Mouse (Mus musculus) MEL (cell line): ENCODE measurements around the gene Ybx3. TPM values are rescaled to one million over a fixed set of nuclear protein-coding genes. Genes with fewer than 3 reads are reported as not detected.
A peak's percentile ranks its signal among the peaks of the same experiment; 100 is the strongest.

Experiments
- CHD1 ChIP-seq: IDR thresholded peaks from 2 replicates; pipeline ENCODE4 v1.6.1; 2012; ENCODE audit warnings: low read depth, mild to moderate bottlenecking, inconsistent platforms, low read length, improper control_type of control experiment
- CTCF ChIP-seq, 3 experiments: IDR thresholded peaks in 2 of 3; conservative IDR thresholded peaks in 1 of 3; 2 replicates each; pipeline ENCODE4 v1.5.1; 2011 to 2012; ENCODE audit warnings: low read length in 3 of 3, low read depth in 2 of 3, mild to moderate bottlenecking in 2 of 3, improper control_type of control experiment in 1 of 3, inconsistent platforms in 1 of 3, mixed read lengths in 1 of 3, moderate library complexity in 1 of 3; ENCODE audit not compliant: control insufficient read depth in 1 of 3, insufficient read depth in 1 of 3, poor library complexity in 1 of 3, severe bottlenecking in 1 of 3
- E2F4 ChIP-seq: IDR thresholded peaks from 2 replicates; pipeline ENCODE4 v1.6.1; 2011; ENCODE audit warnings: low read depth, low read length, improper control_type of control experiment, borderline replicate concordance
- ETS1 ChIP-seq: IDR thresholded peaks from 2 replicates; pipeline ENCODE4 v1.6.1; 2012; ENCODE audit warnings: low read depth, mild to moderate bottlenecking, inconsistent platforms, low read length, improper control_type of control experiment, moderate library complexity
- GATA1 ChIP-seq: IDR thresholded peaks from 2 replicates; pipeline ENCODE4 v1.6.1; 2011; ENCODE audit warnings: low read depth, low read length, improper control_type of control experiment
- HCFC1 ChIP-seq: IDR thresholded peaks from 2 replicates; pipeline ENCODE4 v1.6.1; 2012; ENCODE audit warnings: low read depth, mild to moderate bottlenecking, inconsistent platforms, low read length, improper control_type of control experiment, moderate library complexity
- JUND ChIP-seq: IDR thresholded peaks from 2 replicates; pipeline ENCODE4 v1.6.1; 2011; ENCODE audit warnings: low read depth, mild to moderate bottlenecking, improper control_type of control experiment, low read length
- KAT2A ChIP-seq: conservative IDR thresholded peaks from 2 replicates; pipeline ENCODE4 v1.6.1; 2012; ENCODE audit warnings: low read depth, low read length, improper control_type of control experiment, inconsistent platforms
- MAZ ChIP-seq: IDR thresholded peaks from 2 replicates; pipeline ENCODE4 v1.6.1; 2012; ENCODE audit warnings: low read depth, mild to moderate bottlenecking, inconsistent platforms, low read length, improper control_type of control experiment
- MEF2A ChIP-seq: IDR thresholded peaks from 2 replicates; pipeline ENCODE4 v1.6.1; 2014; ENCODE audit warnings: low read depth, mild to moderate bottlenecking, inconsistent platforms, low read length, improper control_type of control experiment; ENCODE audit not compliant: poor library complexity, insufficient replicate concordance, severe bottlenecking; ENCODE audit errors: extremely low read depth
- MXI1 ChIP-seq: IDR thresholded peaks from 2 replicates; pipeline ENCODE4 v1.6.1; 2011; ENCODE audit warnings: mild to moderate bottlenecking, low read depth, low read length, improper control_type of control experiment
- MYB ChIP-seq: IDR thresholded peaks from 2 replicates; pipeline ENCODE4 v1.6.1; 2011; ENCODE audit warnings: mild to moderate bottlenecking, low read depth, low read length, improper control_type of control experiment
- MYC ChIP-seq: IDR thresholded peaks from 2 replicates; pipeline ENCODE4 v1.6.1; 2011; ENCODE audit warnings: low read depth, mild to moderate bottlenecking, low read length, improper control_type of control experiment, moderate library complexity
- NELFE ChIP-seq: IDR thresholded peaks from 2 replicates; pipeline ENCODE4 v1.6.1; 2011; ENCODE audit warnings: low read depth, low read length, improper control_type of control experiment
- NRF1 ChIP-seq: IDR thresholded peaks from 2 replicates; pipeline ENCODE4 v1.6.1; 2014; ENCODE audit warnings: low read depth, mild to moderate bottlenecking, inconsistent platforms, low read length, improper control_type of control experiment, moderate library complexity; ENCODE audit not compliant: poor library complexity, insufficient read depth, severe bottlenecking
- SIN3A ChIP-seq: IDR thresholded peaks from 2 replicates; pipeline ENCODE4 v1.6.1; 2012; ENCODE audit warnings: low read length, improper control_type of control experiment, inconsistent platforms
- TBP ChIP-seq: IDR thresholded peaks from 2 replicates; pipeline ENCODE4 v1.8.0; 2011; ENCODE audit warnings: low read depth, low read length, improper control_type of control experiment
- TCF12 ChIP-seq: IDR thresholded peaks from 2 replicates; pipeline ENCODE4 v1.6.1; 2014; ENCODE audit warnings: low read depth, mild to moderate bottlenecking, inconsistent platforms, low read length, improper control_type of control experiment, moderate library complexity
- UBTF ChIP-seq: IDR thresholded peaks from 2 replicates; pipeline ENCODE4 v1.6.1; 2012; ENCODE audit warnings: low read depth, mild to moderate bottlenecking, inconsistent platforms, low read length, improper control_type of control experiment, moderate library complexity, borderline replicate concordance; ENCODE audit not compliant: insufficient read depth
- USF2 ChIP-seq, 2 experiments: IDR thresholded peaks; 2 replicates each; pipeline ENCODE4 v1.6.1; 2011 to 2012; ENCODE audit warnings: improper control_type of control experiment in 2 of 2, low read length in 2 of 2, borderline replicate concordance in 1 of 2, inconsistent platforms in 1 of 2, low read depth in 1 of 2, mild to moderate bottlenecking in 1 of 2; ENCODE audit not compliant: insufficient read depth in 1 of 2
- ZMIZ1 ChIP-seq: IDR thresholded peaks from 2 replicates; pipeline ENCODE4 v1.6.1; 2012; ENCODE audit warnings: low read depth, mild to moderate bottlenecking, inconsistent platforms, low read length, improper control_type of control experiment, moderate library complexity
- polyA plus RNA-seq, 2 experiments: library from polyadenylated mRNA; stranded (reverse) in 1 of 2; unstranded in 1 of 2; fragments of >175 nt in 1 of 2; fragments of >200 nt in 1 of 2; gene quantifications; 2 replicates each; pipeline versions ENCODE4 v1.2.1 to v1.2.4; 2012; ENCODE audit warnings: low replicate concordance in 2 of 2, low read depth in 1 of 2; ENCODE audit not compliant: insufficient read length in 2 of 2, insufficient read depth in 1 of 2, missing spikeins in 1 of 2
- total RNA-seq: library from RNA; depleted of rRNA; stranded (reverse); fragments of 300-350 nt; gene quantifications from 2 replicates; pipeline ENCODE4 v1.2.3, GENCODE M21; 2012

Gene Ybx3
- total and polyA plus RNA-seq, 3 experiments = 105 to 1,042 (median 575) TPM

GRCm38 (mm10) chr6:131387221-131388039 is 846 bp downstream of the Ybx3 start (continued):
- peak; percentile 92 for TF ChIP-seq MXI1
- peak; percentile 85 for TF ChIP-seq TBP
- peak; percentile 93 for TF ChIP-seq MYC
- TF ChIP-seq E2F4 = no peak
- no peak for TF ChIP-seq MEF2A
- TF ChIP-seq USF2 (IDR thresholded peaks at IDR 0.05; ENCODE audit: borderline replicate concordance in 1 of 2, insufficient read depth in 1 of 2, low read depth in 1 of 2, low read length in 2 of 2) = no peak
- TF ChIP-seq CHD1 = no peak; the same call in 1 of the 2 replicates
- 0 out of 2 replicates have a peak, but pooled peaks have one; percentile 1 for TF ChIP-seq HCFC1
- peak; percentile 81 for TF ChIP-seq TCF12
- peak; percentile 82 for TF ChIP-seq SIN3A
- peak; percentile 74 for TF ChIP-seq NRF1
- peak; percentile 69 for TF ChIP-seq ZMIZ1
- TF ChIP-seq NELFE = peak; percentile 50
- 0 out of 2 replicates have a peak, but pooled peaks have one; percentile 30 for TF ChIP-seq UBTF
- TF ChIP-seq CTCF (IDR thresholded peaks at IDR 0.05 in 2 of 3, conservative IDR thresholded peaks at IDR 0.05 in 1 of 3; ENCODE audit: control insufficient read depth in 1 of 3, insufficient read depth in 1 of 3, low read depth in 2 of 3, low read length in 3 of 3, poor library complexity in 1 of 3, severe bottlenecking in 1 of 3) = no peak
- peak; percentile 89 for TF ChIP-seq ETS1
- TF ChIP-seq JUND = 0 out of 2 replicates have a peak, but pooled peaks have one; percentile 6
- no peak for TF ChIP-seq MAZ
- peak; percentile 38; the same call in 1 of the 2 replicates for TF ChIP-seq KAT2A
- TF ChIP-seq MYB = 0 out of 2 replicates have a peak, but pooled peaks have one; percentile 26
- TF ChIP-seq GATA1 = no peak; the same call in 1 of the 2 replicates
- TF ChIP-seq, all 39 proteins: peak for 22
